Mouse (Mus musculus): Measurements from ENCODE around the gene Acad11.

Acad11 gene

GRCm38 (mm10) chr9:104146683-104147082 is 83.5 kb downstream of the Acad11 start:
- DNase-seq (ENCODE audit: low read depth), result no peak

GRCm38 (mm10) chr9:104148969-104149368 is 85.8 kb downstream of the Acad11 start:
- no peak for DNase-seq (ENCODE audit: low read depth)

- DNase-seq (ENCODE audit: low read depth), result no peak
These were observed 88.9 kb downstream of the Acad11 start for GRCm38 (mm10) chr9:104152121-104152520.

- no peak for DNase-seq (ENCODE audit: low read depth)
These were observed 92.0 kb downstream of the Acad11 start for GRCm38 (mm10) chr9:104155100-104155715.

GRCm38 (mm10) chr9:104156506-104156905 is 93.3 kb downstream of the Acad11 start:
- DNase-seq (ENCODE audit: low read depth), result no peak

- DNase-seq (ENCODE audit: low read depth), result no peak
These were observed 94.1 kb downstream of the Acad11 start for GRCm38 (mm10) chr9:104157291-104157690.

GRCm38 (mm10) chr9:104161117-104161516 is 97.9 kb downstream of the Acad11 start:
- no peak for DNase-seq (ENCODE audit: low read depth)

- DNase-seq (ENCODE audit: low read depth), result no peak
These were observed 101.0 kb downstream of the Acad11 start for GRCm38 (mm10) chr9:104164194-104164593.

GRCm38 (mm10) chr9:104165926-104166325 is 102.7 kb downstream of the Acad11 start:
- DNase-seq (ENCODE audit: low read depth), result no peak

- DNase-seq (ENCODE audit: low read depth), result no peak
These were observed 106.8 kb downstream of the Acad11 start for GRCm38 (mm10) chr9:104169986-104170385.

GRCm38 (mm10) chr9:104171651-104172050 is 108.5 kb downstream of the Acad11 start:
- DNase-seq (ENCODE audit: low read depth), result no peak

GRCm38 (mm10) chr9:104172342-104172741 is 109.2 kb downstream of the Acad11 start:
- DNase-seq (ENCODE audit: low read depth), result no peak
